Mouse (Mus musculus): ENCODE data around the gene Carmil1. TPM values are rescaled to one million over a fixed set of nuclear protein-coding genes. Genes with fewer than 3 reads are reported as not detected.

Gene Carmil1
- polyA plus RNA-seq, 1 experiment = 0.02 TPM

DNA sequence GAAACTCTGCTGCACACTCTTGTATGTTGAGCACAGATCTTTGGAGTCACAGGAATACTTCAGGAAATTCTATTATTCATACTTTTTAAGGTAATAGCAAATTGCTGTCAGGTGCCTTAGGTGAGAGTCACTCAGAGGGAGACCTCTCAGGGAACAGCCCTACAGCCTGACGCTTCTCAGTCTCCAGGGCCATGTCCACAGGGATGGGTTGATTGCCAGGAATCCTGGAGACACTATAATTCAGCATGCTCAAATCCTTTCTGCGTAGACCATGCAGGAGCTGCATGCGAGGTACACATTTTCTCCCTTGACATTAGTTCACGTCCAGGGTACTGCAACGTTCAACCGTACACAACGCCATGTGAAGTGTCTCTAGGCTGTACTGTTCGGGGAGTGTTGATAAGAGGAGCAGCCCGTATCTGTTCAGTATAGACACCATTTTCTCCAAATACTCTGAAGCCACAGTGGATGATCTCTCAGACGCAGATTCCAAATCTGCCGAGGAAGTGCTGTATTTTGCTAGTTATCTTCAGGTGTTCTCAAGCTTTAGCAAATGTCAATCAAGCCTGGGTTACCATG, 180.0 kb downstream of the Carmil1 start:
- no peaks in the 10 kb centered on the region for H3K36me3 ChIP-seq (ENCODE audit: control insufficient read depth)
- no peaks in the 10 kb centered on the region; the same call in 1 of the 2 replicates for H3K4me1 ChIP-seq (ENCODE audit: control insufficient read depth)
- no peaks in the 10 kb centered on the region for H3K27me3 ChIP-seq (ENCODE audit: control insufficient read depth)
- no peak for TF ChIP-seq TAL1 (IDR thresholded peaks at IDR 0.05; ENCODE audit: low read length)
- TF ChIP-seq GATA1 (IDR thresholded peaks at IDR 0.05; ENCODE audit: low read length) = no peak
- H3K9me3 ChIP-seq (ENCODE audit: control insufficient read depth, low read length) = no peaks in the 10 kb centered on the region
- no peak overlapping the region for H3K4me3 ChIP-seq (replicated peaks)

DNA sequence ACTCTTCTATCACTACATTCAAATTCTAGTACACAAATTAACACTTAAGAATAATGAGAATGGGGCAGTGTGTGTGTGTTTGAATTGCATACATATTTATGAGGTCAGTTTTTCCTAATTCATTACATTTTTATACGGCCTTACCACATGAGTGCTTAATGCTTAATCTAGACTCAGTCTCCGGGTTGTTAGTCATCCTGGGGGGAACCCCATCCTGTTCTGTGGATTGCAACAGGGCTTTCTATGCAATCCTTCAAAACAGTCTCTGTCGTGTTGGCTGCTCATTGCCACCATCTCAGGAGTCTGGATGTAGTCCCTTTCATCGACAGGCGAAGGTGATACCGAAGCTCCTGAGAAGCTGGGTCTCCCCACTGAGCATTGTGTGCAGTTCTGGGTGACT, 184.0 kb downstream of the Carmil1 start:
- Histone ChIP-seq H3K36me3 (ENCODE audit: control insufficient read depth) (no peaks in the 10 kb centered on the region), H3K27me3 (ENCODE audit: control insufficient read depth) (no peaks in the 10 kb centered on the region), H3K4me1 (ENCODE audit: control insufficient read depth) (no peaks in the 10 kb centered on the region; the same call in 1 of the 2 replicates), H3K4me3 (replicated peaks) (no peak overlapping the region), H3K9me3 (ENCODE audit: control insufficient read depth, low read length) (no peaks in the 10 kb centered on the region)
- no peak for TF ChIP-seq GATA1 (IDR thresholded peaks at IDR 0.05; ENCODE audit: low read length)
- no peak for TF ChIP-seq TAL1 (IDR thresholded peaks at IDR 0.05; ENCODE audit: low read length)

DNA sequence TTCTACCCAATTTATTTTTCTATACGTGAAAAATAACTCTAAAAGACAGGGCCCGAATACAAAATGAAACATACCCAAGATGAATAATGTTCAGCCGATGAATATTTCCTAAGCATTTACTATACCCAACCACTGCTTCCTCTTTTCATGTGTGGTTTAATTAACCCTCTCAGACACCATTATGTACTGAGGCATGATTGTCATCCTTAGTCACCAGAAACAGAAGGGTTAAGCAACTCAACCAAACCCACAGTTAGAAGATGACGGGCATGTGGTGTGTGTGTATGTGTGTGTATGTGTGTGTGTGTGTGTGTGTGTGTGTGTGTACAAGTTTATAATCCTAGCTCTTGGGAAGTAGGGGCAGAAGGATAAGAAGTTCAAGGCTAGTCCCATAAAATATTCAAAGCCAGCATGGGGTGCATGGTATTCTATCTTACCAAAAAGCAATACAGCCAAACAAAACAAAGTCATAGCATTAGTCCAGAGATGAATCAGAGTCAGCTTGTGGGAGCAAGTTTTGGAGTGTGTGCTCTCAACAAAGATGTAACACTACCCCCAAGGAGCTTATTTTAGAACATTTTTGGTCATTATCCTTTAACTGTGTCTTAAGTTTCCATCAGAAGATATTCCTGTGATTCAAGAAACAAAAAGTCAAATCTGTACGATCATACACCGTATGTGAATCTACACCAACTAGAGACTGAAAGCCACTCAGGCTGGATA, 185.6 kb downstream of the Carmil1 start:
- no peak overlapping the region for H3K4me3 ChIP-seq (replicated peaks)
- no peaks in the 10 kb centered on the region for H3K27me3 ChIP-seq (ENCODE audit: control insufficient read depth)
- TF ChIP-seq GATA1 (IDR thresholded peaks at IDR 0.05; ENCODE audit: low read length) = no peak
- no peak for TF ChIP-seq TAL1 (IDR thresholded peaks at IDR 0.05; ENCODE audit: low read length)
- H3K4me1 ChIP-seq (ENCODE audit: control insufficient read depth) = no peaks in the 10 kb centered on the region
- no peaks in the 10 kb centered on the region for H3K36me3 ChIP-seq (ENCODE audit: control insufficient read depth)
- no peaks in the 10 kb centered on the region for H3K9me3 ChIP-seq (ENCODE audit: control insufficient read depth, low read length)

DNA sequence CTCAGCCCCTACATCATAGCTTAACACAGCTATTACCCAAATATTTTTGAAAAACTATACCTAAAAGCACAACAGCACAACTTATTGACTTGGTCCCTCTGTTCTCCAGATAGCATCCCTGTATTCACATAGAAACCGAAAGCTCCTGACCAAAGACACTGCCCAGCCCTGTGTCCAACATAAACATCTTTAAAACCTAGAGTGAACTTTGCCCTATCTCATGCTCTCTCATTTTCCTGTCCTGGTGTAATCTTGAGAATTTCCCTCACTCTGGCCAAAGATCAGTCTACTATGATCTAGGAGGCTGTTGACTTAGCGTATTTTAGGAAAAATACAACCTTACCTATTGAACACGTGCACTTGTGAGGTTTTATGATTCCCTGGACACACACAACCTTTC, 187.5 kb downstream of the Carmil1 start:
- no peak for TF ChIP-seq TAL1 (IDR thresholded peaks at IDR 0.05; ENCODE audit: low read length)
- TF ChIP-seq GATA1 (IDR thresholded peaks at IDR 0.05; ENCODE audit: low read length) = no peak
- H3K36me3 ChIP-seq (ENCODE audit: control insufficient read depth) = no peaks in the 10 kb centered on the region
- no peak overlapping the region for H3K4me3 ChIP-seq (replicated peaks)
- no peaks in the 10 kb centered on the region for H3K4me1 ChIP-seq (ENCODE audit: control insufficient read depth)
- H3K27me3 ChIP-seq (ENCODE audit: control insufficient read depth) = no peaks in the 10 kb centered on the region
- H3K9me3 ChIP-seq (ENCODE audit: control insufficient read depth, low read length) = no peaks in the 10 kb centered on the region

DNA sequence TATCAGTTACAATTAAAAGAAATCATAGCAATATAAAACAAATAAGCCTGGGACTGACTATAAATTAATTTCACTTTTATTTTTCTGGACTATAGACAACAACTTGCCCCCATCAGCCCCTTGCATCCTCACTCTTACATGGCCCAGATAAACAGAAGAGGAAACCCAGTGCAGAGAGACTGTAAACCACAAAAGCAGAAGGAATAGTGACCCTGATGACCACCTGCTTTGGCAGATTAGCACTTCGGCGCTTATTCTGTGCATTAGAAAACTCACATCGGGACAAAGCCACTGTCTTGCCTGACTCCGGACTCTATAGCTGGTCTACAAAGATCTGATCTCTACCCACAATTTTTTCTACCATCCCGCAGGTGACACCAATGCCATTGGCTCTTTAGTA, 188.5 kb downstream of the Carmil1 start:
- no peaks in the 10 kb centered on the region for H3K9me3 ChIP-seq (ENCODE audit: control insufficient read depth, low read length)
- H3K36me3 ChIP-seq (ENCODE audit: control insufficient read depth) = no peaks in the 10 kb centered on the region
- H3K4me1 ChIP-seq (ENCODE audit: control insufficient read depth) = no peaks in the 10 kb centered on the region
- no peak overlapping the region for H3K4me3 ChIP-seq (replicated peaks)
- no peaks in the 10 kb centered on the region for H3K27me3 ChIP-seq (ENCODE audit: control insufficient read depth)
- TF ChIP-seq TAL1 (IDR thresholded peaks at IDR 0.05; ENCODE audit: low read length) = no peak
- TF ChIP-seq GATA1 (IDR thresholded peaks at IDR 0.05; ENCODE audit: low read length) = no peak

DNA sequence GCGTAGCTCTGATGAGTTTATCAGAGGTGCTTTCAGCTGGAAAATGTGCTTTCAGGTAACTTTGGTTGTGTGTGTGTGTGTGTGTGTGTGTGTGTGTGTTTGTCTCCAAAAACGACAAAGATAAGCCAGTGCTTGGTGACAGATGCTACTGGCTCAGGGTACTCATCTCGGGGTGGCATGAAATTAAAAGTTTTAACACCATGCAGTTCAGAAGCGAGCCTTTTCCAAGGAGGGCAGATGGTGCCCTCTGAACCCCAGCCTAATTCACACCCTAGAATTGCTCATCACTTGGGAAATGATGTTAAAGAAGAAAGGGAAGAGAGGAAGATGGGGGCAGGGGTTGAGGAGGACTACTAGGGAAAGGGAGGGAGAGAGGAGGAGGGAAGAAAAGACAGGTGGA, 198.4 kb downstream of the Carmil1 start:
- Histone ChIP-seq H3K27me3 (ENCODE audit: control insufficient read depth) (no peaks in the 10 kb centered on the region), H3K4me1 (ENCODE audit: control insufficient read depth) (no peaks in the 10 kb centered on the region), H3K9me3 (ENCODE audit: control insufficient read depth, low read length) (no peaks in the 10 kb centered on the region), H3K4me3 (replicated peaks) (no peak overlapping the region), H3K36me3 (ENCODE audit: control insufficient read depth) (no peaks in the 10 kb centered on the region)
- no peak for TF ChIP-seq TAL1 (IDR thresholded peaks at IDR 0.05; ENCODE audit: low read length)
- TF ChIP-seq GATA1 (IDR thresholded peaks at IDR 0.05; ENCODE audit: low read length) = no peak

DNA sequence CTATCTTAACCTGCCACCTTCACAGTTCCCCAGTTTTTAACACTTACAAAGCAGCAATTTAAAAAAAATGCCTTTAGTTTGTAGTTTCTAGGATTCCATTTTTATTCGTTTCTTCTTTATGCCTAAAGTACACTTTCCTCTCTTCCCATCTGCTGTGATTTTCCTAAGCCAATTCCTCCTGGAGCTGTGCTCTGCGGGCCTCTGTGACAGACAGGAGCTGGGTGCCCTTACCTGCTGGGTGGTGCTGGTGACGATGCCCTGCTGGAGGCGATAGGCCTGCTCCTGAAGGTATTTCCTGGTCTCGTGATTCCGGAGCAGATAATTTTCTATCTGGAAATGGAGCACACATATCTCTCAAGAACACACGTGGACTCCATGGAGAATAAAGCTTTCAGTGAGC, 198.9 kb downstream of the Carmil1 start:
- H3K36me3 ChIP-seq (ENCODE audit: control insufficient read depth) = no peaks in the 10 kb centered on the region
- H3K27me3 ChIP-seq (ENCODE audit: control insufficient read depth) = no peaks in the 10 kb centered on the region
- no peaks in the 10 kb centered on the region for H3K9me3 ChIP-seq (ENCODE audit: control insufficient read depth, low read length)
- no peaks in the 10 kb centered on the region for H3K4me1 ChIP-seq (ENCODE audit: control insufficient read depth)
- TF ChIP-seq TAL1 (IDR thresholded peaks at IDR 0.05; ENCODE audit: low read length) (no peak), GATA1 (IDR thresholded peaks at IDR 0.05; ENCODE audit: low read length) (no peak)
- no peak overlapping the region for H3K4me3 ChIP-seq (replicated peaks)

DNA sequence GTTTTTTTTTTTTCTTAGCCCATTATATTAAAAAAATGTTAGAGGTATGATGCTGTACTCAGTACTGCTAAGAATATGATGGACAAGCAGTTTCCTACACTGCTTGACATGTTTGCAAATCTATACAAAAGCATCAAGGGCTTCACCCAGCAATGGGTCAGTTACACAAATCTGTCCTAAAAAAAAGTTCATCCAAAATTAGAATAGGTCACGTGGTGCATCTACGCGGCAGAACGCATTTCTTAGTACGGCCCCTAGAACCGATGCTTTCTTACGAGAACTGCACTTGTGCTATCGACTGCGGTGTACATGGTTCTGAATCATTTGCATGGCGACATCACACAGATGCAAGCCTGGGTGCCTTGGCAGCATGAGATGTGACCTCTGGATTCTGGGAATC, 208.0 kb downstream of the Carmil1 start:
- no peak overlapping the region for H3K4me3 ChIP-seq (replicated peaks)

DNA sequence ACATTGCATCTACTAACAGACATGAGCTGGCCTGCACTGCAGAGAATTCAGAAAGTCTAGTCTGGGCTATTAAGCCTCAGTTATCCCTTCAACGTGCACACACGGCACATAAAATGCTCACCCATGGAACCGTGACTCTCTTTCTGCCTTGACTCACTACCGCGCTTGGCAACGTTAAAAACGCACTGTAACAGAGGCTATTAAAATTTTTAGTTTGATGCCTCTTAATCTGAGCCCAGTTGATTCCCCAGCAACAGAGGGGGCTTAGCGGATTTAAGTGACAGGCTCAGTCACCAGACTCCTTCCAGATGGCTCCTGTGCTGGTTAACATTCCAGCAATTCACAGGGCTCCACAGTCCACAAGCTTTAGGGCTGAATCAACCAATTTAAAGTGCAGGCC, 213.0 kb downstream of the Carmil1 start:
- H3K4me1 ChIP-seq (ENCODE audit: control insufficient read depth) = no peaks in the 10 kb centered on the region
- H3K27me3 ChIP-seq (ENCODE audit: control insufficient read depth) = no peaks in the 10 kb centered on the region
- TF ChIP-seq TAL1 (IDR thresholded peaks at IDR 0.05; ENCODE audit: low read length) = no peak
- TF ChIP-seq GATA1 (IDR thresholded peaks at IDR 0.05; ENCODE audit: low read length) = no peak
- no peaks in the 10 kb centered on the region for H3K36me3 ChIP-seq (ENCODE audit: control insufficient read depth)
- no peaks in the 10 kb centered on the region for H3K9me3 ChIP-seq (ENCODE audit: control insufficient read depth, low read length)
- H3K4me3 ChIP-seq (replicated peaks) = no peak overlapping the region

More for the DNA sequence above, 208.0 kb downstream of the Carmil1 start:
- Histone ChIP-seq H3K36me3 (ENCODE audit: control insufficient read depth) (no peaks in the 10 kb centered on the region), H3K9me3 (ENCODE audit: control insufficient read depth, low read length) (no peaks in the 10 kb centered on the region), H3K27me3 (ENCODE audit: control insufficient read depth) (no peaks in the 10 kb centered on the region), H3K4me1 (ENCODE audit: control insufficient read depth) (no peaks in the 10 kb centered on the region)
- TF ChIP-seq GATA1 (IDR thresholded peaks at IDR 0.05; ENCODE audit: low read length) (no peak), TAL1 (IDR thresholded peaks at IDR 0.05; ENCODE audit: low read length) (no peak)

Measured in erythroblast, embryonic 14.5 days (primary cell).